Mouse (Mus musculus) limb, embryonic 14.5 days (tissue): ENCODE data around the gene Ncmap. TPM values are rescaled to one million over a fixed set of nuclear protein-coding genes. Genes with fewer than 3 reads are reported as not detected.

ENCODE experiments used
- ATAC-seq: fragments of 200-750 bp; cut with Nextera tagmentation; 2 replicates; pipeline ENCODE4 v1.8.0; 2017; ENCODE audit warnings: low read depth, moderate number of reproducible peaks, moderate TSS enrichment; ENCODE audit not compliant: low FRiP score
- DNase-seq: peaks from one replicate; pipeline ENCODE4 v3.0.0-alpha.2; 2015; ENCODE audit warnings: low spot score
- H3K27ac ChIP-seq: fragments of 300-500 bp; sonication (generic); replicated peaks from 2 replicates; pipeline ENCODE4 v1.5.1; 2014; ENCODE audit warnings: low read depth, mild to moderate bottlenecking, low read length, moderate library complexity, mixed read lengths
- H3K27me3 ChIP-seq: fragments of 300-500 bp; sonication (generic); 2 replicates; pipeline ENCODE4 v1.6.1; 2014; ENCODE audit warnings: low read length, mixed read lengths; ENCODE audit not compliant: control insufficient read depth, insufficient read depth
- H3K36me3 ChIP-seq: fragments of 300-500 bp; sonication (generic); 2 replicates; pipeline ENCODE4 v1.6.1; 2014; ENCODE audit warnings: mild to moderate bottlenecking, low read length, moderate library complexity, mixed read lengths; ENCODE audit not compliant: control insufficient read depth, insufficient read depth
- H3K4me1 ChIP-seq: fragments of 300-500 bp; sonication (generic); 2 replicates; pipeline ENCODE4 v1.6.1; 2014; ENCODE audit warnings: antibody characterized with exemption, low read length, mixed read lengths; ENCODE audit not compliant: control insufficient read depth, insufficient read depth
- H3K4me2 ChIP-seq: fragments of 300-500 bp; sonication (generic); replicated peaks from 2 replicates; pipeline ENCODE4 v1.6.1; 2014; ENCODE audit warnings: low read depth, mild to moderate bottlenecking, low read length, moderate library complexity; ENCODE audit not compliant: severe bottlenecking
- H3K4me3 ChIP-seq: fragments of 300-500 bp; sonication (generic); replicated peaks from 2 replicates; pipeline ENCODE4 v1.5.1; 2014; ENCODE audit warnings: low read length
- H3K9ac ChIP-seq: fragments of 300-500 bp; sonication (generic); 2 replicates; pipeline ENCODE4 v1.6.1; 2014; ENCODE audit warnings: mild to moderate bottlenecking, low read depth, low read length, moderate library complexity; ENCODE audit not compliant: severe bottlenecking
- H3K9me3 ChIP-seq: fragments of 300-500 bp; sonication (generic); 2 replicates; pipeline ENCODE4 v1.6.1; 2016; ENCODE audit warnings: low read length; ENCODE audit not compliant: control insufficient read depth
- POLR2A ChIP-seq: fragments of 200-500 bp; IDR thresholded peaks from 2 replicates; pipeline ENCODE4 v1.8.0; 2012; ENCODE audit warnings: inconsistent platforms, mild to moderate bottlenecking, moderate library complexity, borderline replicate concordance; ENCODE audit not compliant: insufficient read depth, insufficient read length; ENCODE audit errors: extremely low read depth
- WGBS: fragments of 180-500 bp; shearing (Covaris S2); extraction: QIAGEN DNeasy Blood & Tissue Kit; methylation state at CpG from one replicate; pipeline ENCODE4 v1.1.7; 2014; 5-methylcytosine and 5-hydroxymethylcytosine counted together
- polyA plus RNA-seq, 2 experiments: library from polyadenylated mRNA; depleted of rRNA in 1 of 2; stranded (reverse) in 1 of 2; unstranded in 1 of 2; fragments of >200 nt; fragmentation: Nextera tagmentation in 1 of 2; extraction: Ambion mirVana in 1 of 2; gene quantifications; 2 replicates each; pipeline versions ENCODE4 v1.2.1 to v1.2.3; 2012 to 2014

Gene Ncmap
- polyA plus RNA-seq, 2 experiments = 11.9 to 20.9 TPM

GRCm38 (mm10) chr4:135429383-135429782 lies 31.4 kb upstream of the Ncmap start:
- Histone ChIP-seq H3K36me3 (peaks cover 2% of the 10 kb centered on the region; the same call in 1 of the 2 replicates), H3K27me3 (no peaks in the 10 kb centered on the region), H3K9ac (no peak overlapping the region), H3K4me3 (no peak overlapping the region), H3K4me1 (0 out of 2 replicates have a peak, but pooled peaks cover 3% of the 10 kb centered on the region), H3K27ac (no peak overlapping the region), H3K4me2 (no peak overlapping the region), H3K9me3 (no peaks in the 10 kb centered on the region)
- DNase-seq = no peak
- WGBS = 89% methylated on average over 4 of the region's 4 CpGs
- ATAC-seq = no peak
- no peak for TF ChIP-seq POLR2A

GRCm38 (mm10) chr4:135426587-135426986 lies 28.6 kb upstream of the Ncmap start:
- DNase-seq (no peak), ATAC-seq (no peak)
- Histone ChIP-seq H3K9me3 (no peaks in the 10 kb centered on the region), H3K36me3 (peaks cover 14% of the 10 kb centered on the region), H3K4me3 (no peak overlapping the region), H3K27ac (no peak overlapping the region), H3K4me2 (no peak overlapping the region), H3K27me3 (no peaks in the 10 kb centered on the region), H3K4me1 (no peaks in the 10 kb centered on the region), H3K9ac (no peak overlapping the region)
- 93% methylated on average over 7 of the region's 7 CpGs for WGBS
- no peak for TF ChIP-seq POLR2A

- Histone ChIP-seq H3K4me2 (no peak overlapping the region), H3K27ac (no peak overlapping the region), H3K4me3 (no peak overlapping the region), H3K36me3 (peaks cover 14% of the 10 kb centered on the region), H3K9me3 (no peaks in the 10 kb centered on the region), H3K9ac (no peak overlapping the region), H3K27me3 (no peaks in the 10 kb centered on the region), H3K4me1 (no peaks in the 10 kb centered on the region)
- WGBS = 75% methylated on average over 9 of the region's 9 CpGs
- ATAC-seq = no peak
- no peak for TF ChIP-seq POLR2A
- no peak for DNase-seq
Observed at GRCm38 (mm10) chr4:135425625-135426024, 27.6 kb upstream of the Ncmap start.

DNA sequence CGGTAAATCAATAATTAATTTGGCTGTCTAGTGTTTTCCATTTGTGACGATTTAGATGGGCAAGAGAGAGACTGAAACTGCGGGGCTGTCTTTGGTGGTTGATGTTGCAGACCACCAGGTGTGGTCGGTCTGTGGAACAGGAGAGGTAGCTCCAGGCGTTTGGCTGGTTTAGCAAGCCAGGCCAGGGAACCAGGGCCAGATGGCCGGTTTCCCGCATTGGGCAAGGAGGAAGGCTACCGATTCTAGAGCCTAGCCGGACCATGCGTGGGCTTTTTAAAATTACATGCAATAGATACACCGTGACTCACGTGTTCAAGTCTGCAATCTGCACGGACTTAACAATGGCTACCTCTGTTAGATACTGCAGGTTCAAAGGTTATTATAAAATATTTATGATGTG lies 22.9 kb upstream of the Ncmap start:
- no peaks in the 10 kb centered on the region for H3K27me3 ChIP-seq
- no peaks in the 10 kb centered on the region for H3K9me3 ChIP-seq
- 90% methylated on average over 13 of the region's 13 CpGs for WGBS
- H3K4me3 ChIP-seq = no peak overlapping the region
- no peak for TF ChIP-seq POLR2A
- DNase-seq = no peak
- H3K27ac ChIP-seq = no peak overlapping the region
- H3K36me3 ChIP-seq = peaks cover 50% of the 10 kb centered on the region
- no peak for ATAC-seq
- H3K4me1 ChIP-seq = no peaks in the 10 kb centered on the region
- H3K9ac ChIP-seq = no peak overlapping the region
- H3K4me2 ChIP-seq = no peak overlapping the region

- Histone ChIP-seq H3K9ac (no peak overlapping the region), H3K4me1 (no peaks in the 10 kb centered on the region), H3K27ac (no peak overlapping the region), H3K27me3 (no peaks in the 10 kb centered on the region), H3K36me3 (peaks cover 52% of the 10 kb centered on the region), H3K4me3 (no peak overlapping the region), H3K9me3 (no peaks in the 10 kb centered on the region), H3K4me2 (no peak overlapping the region)
- 87% methylated on average over 11 of the region's 11 CpGs for WGBS
- ATAC-seq = no peak
- TF ChIP-seq POLR2A = no peak
- DNase-seq = no peak
Observed at GRCm38 (mm10) chr4:135420416-135420815, 22.4 kb upstream of the Ncmap start.

DNA sequence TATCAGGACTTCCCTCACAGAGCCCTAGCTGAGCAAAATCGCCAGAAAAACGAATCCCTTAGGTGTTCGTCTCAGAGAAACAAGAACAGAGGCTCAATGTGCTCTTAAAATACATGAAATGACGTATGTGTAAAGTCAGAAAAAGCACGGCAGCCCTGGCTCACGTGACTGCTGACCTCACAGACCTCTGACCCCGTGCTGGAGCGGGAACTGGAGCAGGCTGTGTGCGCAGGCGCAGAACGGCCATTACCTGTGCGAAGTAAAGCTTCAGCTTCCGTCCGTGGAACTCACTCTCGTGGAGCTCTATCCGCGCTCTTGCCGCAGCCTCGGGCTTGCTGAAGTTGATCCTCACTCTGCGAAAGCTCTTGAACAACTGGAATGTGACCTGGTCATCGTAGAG lies 22.0 kb upstream of the Ncmap start:
- ATAC-seq (no peak), DNase-seq (no peak)
- Histone ChIP-seq H3K27ac (no peak overlapping the region), H3K9ac (no peak overlapping the region), H3K9me3 (no peaks in the 10 kb centered on the region), H3K4me3 (no peak overlapping the region), H3K4me2 (no peak overlapping the region), H3K27me3 (no peaks in the 10 kb centered on the region), H3K4me1 (no peaks in the 10 kb centered on the region), H3K36me3 (peaks cover 52% of the 10 kb centered on the region)
- 86% methylated on average over 21 of the region's 21 CpGs for WGBS
- TF ChIP-seq POLR2A = no peak
